Mouse (Mus musculus): ENCODE measurements around the gene Rps6ka2. TPM values are rescaled to one million over a fixed set of nuclear protein-coding genes. Genes with fewer than 3 reads are reported as not detected.

Gene Rps6ka2
- polyA plus RNA-seq, 1 experiment from 2014 or later: 18.7 TPM

DNA sequence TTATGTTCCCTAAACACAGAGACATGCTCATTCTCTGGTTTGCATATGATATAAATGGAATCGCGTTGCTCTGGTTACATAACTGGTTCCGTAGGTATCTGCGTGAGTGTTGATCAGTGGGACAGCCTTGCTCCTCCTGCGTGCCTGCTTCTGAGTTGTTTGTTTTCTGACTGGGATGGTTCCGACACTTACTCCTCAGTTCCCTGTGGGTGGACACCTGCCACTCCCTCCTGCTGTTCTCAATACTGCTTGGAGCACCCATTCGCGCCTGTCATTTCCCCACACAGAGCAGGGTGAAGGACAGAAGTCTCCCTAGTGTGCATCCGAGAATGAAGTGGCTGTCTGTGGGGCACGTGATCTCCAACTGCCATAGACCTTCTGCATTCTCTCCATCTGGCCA, 20.1 kb downstream of the Rps6ka2 start:
- Histone ChIP-seq H3K27me3 (ENCODE audit: insufficient read depth, low read length) (no peaks in the 10 kb centered on the region), H3K9ac (replicated peaks; ENCODE audit: low read length) (no peak overlapping the region), H3K4me1 (ENCODE audit: insufficient read depth, low read length) (0 out of 2 replicates have a peak, but pooled peaks cover 4% of the 10 kb centered on the region), H3K27ac (ENCODE audit: low read length) (no peak overlapping the region), H3K4me2 (replicated peaks; ENCODE audit: low read depth, low read length) (no peak overlapping the region), H3K9me3 (ENCODE audit: low read length) (no peaks in the 10 kb centered on the region), H3K4me3 (ENCODE audit: low read length) (no peak overlapping the region), H3K36me3 (ENCODE audit: insufficient read depth, low read length) (no peaks in the 10 kb centered on the region)
- no peak for ATAC-seq (ENCODE audit: low FRiP score, low TSS enrichment)
- WGBS: 86% methylated on average over 10 of the region's 10 CpGs

DNA sequence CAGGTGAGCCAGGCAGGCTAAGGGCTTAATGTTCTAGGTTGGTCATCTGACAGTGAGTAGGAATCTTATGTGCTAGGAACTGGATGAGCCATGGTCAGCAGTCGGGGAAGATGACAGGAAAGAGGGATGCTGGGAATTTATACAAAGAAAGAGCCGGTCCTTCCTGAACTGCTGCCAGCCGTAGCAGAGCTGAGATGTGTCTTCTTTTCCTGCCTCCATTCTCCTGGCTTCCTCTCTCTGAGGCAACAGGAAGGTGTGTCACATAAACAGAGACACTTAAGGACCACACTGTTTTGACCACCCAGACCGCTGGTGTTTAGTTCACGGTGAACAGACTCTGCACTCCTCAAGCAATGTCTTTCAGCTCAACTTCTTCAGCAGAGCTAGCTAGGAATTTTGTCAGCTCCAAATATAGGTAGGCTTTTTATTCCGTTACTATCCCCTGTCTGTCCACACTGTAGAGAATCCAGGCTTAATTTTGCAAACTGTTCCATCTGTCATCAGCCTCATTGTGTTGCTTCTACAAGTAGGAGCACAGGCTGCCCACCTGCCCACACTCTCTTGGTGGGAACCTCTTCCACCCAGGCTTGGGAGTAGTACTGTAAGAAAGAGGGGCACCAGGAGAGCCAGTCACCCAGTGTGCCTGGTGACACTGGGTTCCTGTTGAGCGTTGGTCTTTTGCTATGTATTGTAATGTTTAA, 24.4 kb downstream of the Rps6ka2 start:
- WGBS: 83% methylated on average over 7 of the region's 7 CpGs
- no peak for ATAC-seq (ENCODE audit: low FRiP score, low TSS enrichment)
- no peaks in the 10 kb centered on the region for H3K9me3 ChIP-seq (ENCODE audit: low read length)
- no peak overlapping the region for H3K9ac ChIP-seq (replicated peaks; ENCODE audit: low read length)
- no peaks in the 10 kb centered on the region for H3K27me3 ChIP-seq (ENCODE audit: insufficient read depth, low read length)
- H3K4me2 ChIP-seq (replicated peaks; ENCODE audit: low read depth, low read length): no peak overlapping the region
- no peak overlapping the region for H3K4me3 ChIP-seq (ENCODE audit: low read length)
- peaks cover 23% of the 10 kb centered on the region for H3K4me1 ChIP-seq (ENCODE audit: insufficient read depth, low read length)
- H3K36me3 ChIP-seq (ENCODE audit: insufficient read depth, low read length): no peaks in the 10 kb centered on the region
- H3K27ac ChIP-seq (ENCODE audit: low read length): no peak overlapping the region

DNA sequence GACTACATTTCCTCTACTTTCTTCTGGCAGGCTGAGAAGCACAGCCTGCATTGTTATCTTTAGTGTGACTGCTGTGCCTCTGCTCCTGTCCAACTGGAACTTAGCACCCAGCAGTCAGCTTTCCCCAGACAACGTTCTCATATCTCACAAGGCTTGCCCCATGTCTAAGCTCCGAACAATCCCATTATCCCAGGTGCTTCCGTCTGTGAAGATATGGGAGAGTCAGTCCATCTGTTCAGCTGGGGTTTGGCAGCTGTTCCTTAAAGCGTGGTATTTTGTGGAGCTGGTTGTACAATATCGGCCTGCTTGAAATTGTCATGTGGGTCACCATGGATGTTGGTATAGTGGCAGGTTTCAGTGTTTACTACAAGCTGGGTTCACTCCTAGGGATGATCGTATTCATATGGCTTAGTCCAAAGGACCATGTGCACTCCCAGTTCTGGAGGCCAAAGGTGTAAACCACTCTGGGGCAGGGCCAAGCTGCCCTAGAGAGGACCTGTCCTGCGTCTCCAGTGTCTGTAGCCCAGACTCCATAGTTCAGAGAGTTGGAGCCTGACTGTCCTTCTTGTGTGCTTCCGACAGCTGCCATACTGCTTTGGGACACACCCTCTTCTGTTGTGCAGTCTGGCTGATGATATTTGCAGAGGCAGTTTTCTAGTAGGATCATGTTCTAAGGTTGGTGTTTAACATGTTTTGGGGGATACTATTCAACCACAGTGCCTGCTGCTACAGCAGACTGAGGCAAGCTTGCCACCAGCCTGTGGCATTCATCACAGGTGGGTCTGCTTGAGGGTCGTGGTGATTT, 27.4 kb downstream of the Rps6ka2 start:
- 52% methylated on average over 9 of the region's 9 CpGs for WGBS
- Histone ChIP-seq H3K9ac (replicated peaks; ENCODE audit: low read length) (no peak overlapping the region), H3K27ac (ENCODE audit: low read length) (no peak overlapping the region; the same call in 1 of the 2 replicates), H3K4me3 (ENCODE audit: low read length) (no peak overlapping the region), H3K36me3 (ENCODE audit: insufficient read depth, low read length) (no peaks in the 10 kb centered on the region), H3K9me3 (ENCODE audit: low read length) (no peaks in the 10 kb centered on the region), H3K4me1 (ENCODE audit: insufficient read depth, low read length) (peaks cover 26% of the 10 kb centered on the region), H3K27me3 (ENCODE audit: insufficient read depth, low read length) (no peaks in the 10 kb centered on the region), H3K4me2 (replicated peaks; ENCODE audit: low read depth, low read length) (no peak overlapping the region)
- ATAC-seq (ENCODE audit: low FRiP score, low TSS enrichment): no peak; the same call in 1 of the 2 replicates

DNA sequence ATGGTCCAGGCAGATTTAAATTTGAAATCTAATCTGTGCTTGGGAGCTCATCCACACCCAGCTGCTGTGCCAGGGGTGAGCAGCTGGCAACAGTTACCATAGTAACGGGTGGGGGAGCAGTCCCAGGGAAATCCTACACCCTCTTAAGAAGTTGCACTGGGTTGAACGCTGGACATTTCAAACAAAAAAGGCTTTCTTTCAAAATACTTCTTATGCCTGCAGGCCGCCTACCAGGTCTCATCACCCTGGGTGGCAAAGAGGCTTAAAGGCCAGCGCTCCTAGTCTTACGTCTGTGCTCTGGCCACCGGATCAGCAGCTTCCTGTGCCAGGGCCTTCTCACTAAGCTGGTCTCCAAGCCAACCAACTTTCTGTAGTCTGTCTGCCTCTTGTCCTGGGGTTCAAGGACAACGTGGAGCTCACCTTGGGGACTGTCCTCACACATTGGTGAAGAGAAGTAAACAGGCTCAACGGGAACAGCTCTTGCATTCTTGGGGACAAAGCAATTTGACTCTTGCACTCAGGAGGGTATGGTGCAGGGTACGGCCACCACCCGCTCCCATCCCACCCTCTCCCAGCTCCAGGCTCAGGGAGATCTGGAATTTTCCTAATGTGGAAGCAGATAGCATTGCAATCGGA, 35.0 kb downstream of the Rps6ka2 start:
- peaks cover 24% of the 10 kb centered on the region for H3K4me1 ChIP-seq (ENCODE audit: insufficient read depth, low read length)
- H3K27ac ChIP-seq (ENCODE audit: low read length): peak overlapping the region; percentile 85
- 41% methylated on average over 11 of the region's 11 CpGs for WGBS
- no peaks in the 10 kb centered on the region for H3K9me3 ChIP-seq (ENCODE audit: low read length)
- peak overlapping the region; percentile 15; the same call in 1 of the 2 replicates for H3K9ac ChIP-seq (replicated peaks; ENCODE audit: low read length)
- no peaks in the 10 kb centered on the region for H3K36me3 ChIP-seq (ENCODE audit: insufficient read depth, low read length)
- peak; percentile 89 for ATAC-seq (ENCODE audit: low FRiP score, low TSS enrichment)
- H3K27me3 ChIP-seq (ENCODE audit: insufficient read depth, low read length): no peaks in the 10 kb centered on the region
- no peak overlapping the region for H3K4me3 ChIP-seq (ENCODE audit: low read length)
- H3K4me2 ChIP-seq (replicated peaks; ENCODE audit: low read depth, low read length): no peak overlapping the region; the same call in 1 of the 2 replicates

DNA sequence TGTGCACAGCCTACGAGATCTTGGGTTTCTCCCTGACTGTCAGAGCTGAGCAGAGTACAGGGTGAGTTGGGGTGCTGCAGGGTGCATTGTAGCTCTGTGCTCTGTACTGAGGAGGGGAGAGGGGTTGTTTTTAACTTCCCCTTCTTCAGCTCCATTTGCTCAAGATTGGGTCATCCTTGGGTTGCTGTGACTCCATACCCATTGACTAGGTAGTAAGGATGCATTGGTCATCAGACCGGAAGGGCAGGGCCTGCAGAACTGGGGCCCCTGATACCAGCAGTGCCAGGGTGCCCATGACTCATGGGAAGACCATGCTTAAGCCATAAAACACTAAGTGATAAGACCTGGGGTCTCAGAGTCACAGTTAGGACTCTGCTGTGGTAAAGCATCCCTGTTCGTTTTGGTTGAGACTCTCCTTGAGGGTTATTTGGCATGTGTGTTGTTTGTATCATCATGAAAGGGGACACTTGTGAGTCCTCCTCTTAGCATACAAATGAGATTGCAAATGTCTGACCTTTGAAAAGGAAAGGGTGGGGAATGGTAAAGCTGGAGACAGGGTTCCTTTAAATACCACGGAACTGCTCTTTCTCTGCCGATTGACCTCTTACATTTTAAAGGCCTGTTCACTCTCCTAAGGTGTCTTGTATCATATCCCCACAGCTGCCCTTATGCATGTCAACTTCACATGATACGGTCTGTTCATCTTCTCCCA, 36.7 kb downstream of the Rps6ka2 start:
- Histone ChIP-seq H3K27ac (ENCODE audit: low read length) (peak overlapping the region; percentile 85), H3K9me3 (ENCODE audit: low read length) (no peaks in the 10 kb centered on the region), H3K4me2 (replicated peaks; ENCODE audit: low read depth, low read length) (no peak overlapping the region), H3K27me3 (ENCODE audit: insufficient read depth, low read length) (no peaks in the 10 kb centered on the region), H3K4me3 (ENCODE audit: low read length) (no peak overlapping the region), H3K9ac (replicated peaks; ENCODE audit: low read length) (no peak overlapping the region), H3K4me1 (ENCODE audit: insufficient read depth, low read length) (peaks cover 21% of the 10 kb centered on the region), H3K36me3 (ENCODE audit: insufficient read depth, low read length) (no peaks in the 10 kb centered on the region)
- 71% methylated on average over 6 of the region's 6 CpGs for WGBS
- ATAC-seq (ENCODE audit: low FRiP score, low TSS enrichment): peak; percentile 28; the same call in 1 of the 2 replicates

DNA sequence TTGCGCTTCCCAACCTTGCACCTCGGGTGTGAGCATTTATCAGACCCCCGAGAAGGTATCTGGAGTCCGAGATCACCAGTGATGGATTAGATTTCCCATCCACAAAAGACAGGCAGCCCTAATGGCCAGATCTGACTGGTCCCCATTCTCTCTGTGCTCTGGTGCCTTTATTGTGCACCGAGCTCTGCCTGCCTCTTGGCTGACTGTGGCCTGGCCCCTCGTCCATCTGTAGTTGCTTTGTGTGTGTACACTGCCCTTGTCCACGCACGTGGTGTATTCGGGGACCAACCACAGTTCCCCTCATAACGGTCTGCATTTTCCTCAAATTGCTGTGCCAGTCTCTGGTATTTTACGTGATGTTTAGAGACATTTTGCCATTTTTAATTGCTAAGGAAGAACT, 40.7 kb downstream of the Rps6ka2 start:
- H3K36me3 ChIP-seq (ENCODE audit: insufficient read depth, low read length): no peaks in the 10 kb centered on the region
- ATAC-seq (ENCODE audit: low FRiP score, low TSS enrichment): no peak
- 68% methylated on average over 11 of the region's 11 CpGs for WGBS
- H3K9ac ChIP-seq (replicated peaks; ENCODE audit: low read length): no peak overlapping the region
- no peak overlapping the region for H3K27ac ChIP-seq (ENCODE audit: low read length)
- H3K9me3 ChIP-seq (ENCODE audit: low read length): no peaks in the 10 kb centered on the region
- no peak overlapping the region for H3K4me2 ChIP-seq (replicated peaks; ENCODE audit: low read depth, low read length)
- H3K27me3 ChIP-seq (ENCODE audit: insufficient read depth, low read length): no peaks in the 10 kb centered on the region
- peaks cover 6% of the 10 kb centered on the region for H3K4me1 ChIP-seq (ENCODE audit: insufficient read depth, low read length)
- H3K4me3 ChIP-seq (ENCODE audit: low read length): no peak overlapping the region

DNA sequence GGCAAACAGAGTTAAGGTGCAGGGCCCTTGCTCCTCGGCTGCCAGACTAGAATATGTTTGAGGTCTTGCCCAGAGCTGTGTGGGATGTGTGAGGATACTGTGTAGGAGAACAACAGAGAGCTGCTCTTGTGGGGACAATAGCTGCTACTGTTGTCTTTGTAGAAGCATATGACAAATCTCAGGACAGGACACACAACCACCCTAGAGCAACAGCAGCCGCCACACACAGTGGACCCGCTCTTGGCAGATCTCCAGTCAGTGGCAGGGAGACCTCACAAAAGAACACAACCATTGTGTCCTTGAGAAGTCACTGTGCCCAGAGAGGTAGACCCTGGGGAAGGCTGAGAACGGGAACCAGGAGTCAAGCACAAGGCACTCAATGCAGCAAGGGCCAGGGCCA, 42.0 kb downstream of the Rps6ka2 start:
- H3K9me3 ChIP-seq (ENCODE audit: low read length): no peaks in the 10 kb centered on the region
- ATAC-seq (ENCODE audit: low FRiP score, low TSS enrichment): no peak
- H3K27ac ChIP-seq (ENCODE audit: low read length): no peak overlapping the region
- no peak overlapping the region for H3K4me2 ChIP-seq (replicated peaks; ENCODE audit: low read depth, low read length)
- WGBS: 67% methylated on average over 4 of the region's 4 CpGs
- no peaks in the 10 kb centered on the region for H3K27me3 ChIP-seq (ENCODE audit: insufficient read depth, low read length)
- H3K4me3 ChIP-seq (ENCODE audit: low read length): no peak overlapping the region
- H3K9ac ChIP-seq (replicated peaks; ENCODE audit: low read length): no peak overlapping the region
- H3K36me3 ChIP-seq (ENCODE audit: insufficient read depth, low read length): no peaks in the 10 kb centered on the region
- no peaks in the 10 kb centered on the region for H3K4me1 ChIP-seq (ENCODE audit: insufficient read depth, low read length)

DNA sequence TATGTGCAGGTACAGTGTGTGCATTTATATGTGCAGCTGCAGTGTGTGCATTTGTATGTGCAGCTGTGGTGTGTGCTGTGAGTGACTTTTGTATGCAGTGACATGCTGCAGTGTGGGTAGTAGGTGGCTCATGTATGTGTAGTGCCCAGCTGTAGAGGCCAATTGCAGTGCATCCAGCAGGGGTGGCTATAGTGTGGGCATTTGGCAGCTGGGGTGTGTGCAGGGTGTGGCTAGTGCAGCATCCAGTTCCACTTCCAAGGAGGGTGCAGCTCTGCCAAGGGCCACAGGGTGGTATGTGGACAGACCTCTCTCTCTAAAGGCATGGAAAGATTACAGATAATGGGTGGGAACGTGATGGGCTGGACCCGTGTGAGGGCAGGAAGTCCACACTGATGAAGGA, 43.3 kb downstream of the Rps6ka2 start:
- no peak overlapping the region for H3K27ac ChIP-seq (ENCODE audit: low read length)
- WGBS: 70% methylated on average over 2 of the region's 2 CpGs
- no peaks in the 10 kb centered on the region; the same call in 1 of the 2 replicates for H3K4me1 ChIP-seq (ENCODE audit: insufficient read depth, low read length)
- H3K9me3 ChIP-seq (ENCODE audit: low read length): no peaks in the 10 kb centered on the region
- 0 out of 2 replicates have a peak, but pooled peaks have one; percentile 40 for ATAC-seq (ENCODE audit: low FRiP score, low TSS enrichment)
- no peaks in the 10 kb centered on the region for H3K27me3 ChIP-seq (ENCODE audit: insufficient read depth, low read length)
- H3K4me3 ChIP-seq (ENCODE audit: low read length): no peak overlapping the region
- no peak overlapping the region for H3K4me2 ChIP-seq (replicated peaks; ENCODE audit: low read depth, low read length)
- no peaks in the 10 kb centered on the region for H3K36me3 ChIP-seq (ENCODE audit: insufficient read depth, low read length)
- no peak overlapping the region for H3K9ac ChIP-seq (replicated peaks; ENCODE audit: low read length)

DNA sequence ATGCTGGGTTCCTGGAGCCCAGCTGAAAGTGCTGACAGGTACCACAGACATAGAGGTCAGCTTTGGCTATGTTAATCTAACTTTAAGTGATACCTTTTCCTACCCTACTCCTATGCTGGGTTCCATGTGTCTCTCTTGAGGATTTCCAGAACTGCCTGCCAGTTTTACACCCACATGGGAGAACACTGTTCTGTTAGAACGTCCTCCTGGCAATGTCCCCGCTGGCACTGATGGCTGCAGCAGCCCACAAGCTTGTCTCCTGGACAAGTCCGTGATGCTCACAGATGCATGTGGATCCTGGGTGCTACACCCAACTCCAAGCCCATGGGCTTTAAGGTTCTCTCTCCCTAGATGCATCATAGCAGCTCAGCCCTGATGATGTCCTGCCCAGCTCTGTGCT, 44.1 kb downstream of the Rps6ka2 start:
- Histone ChIP-seq H3K36me3 (ENCODE audit: insufficient read depth, low read length) (no peaks in the 10 kb centered on the region), H3K4me1 (ENCODE audit: insufficient read depth, low read length) (peaks cover 2% of the 10 kb centered on the region; the same call in 1 of the 2 replicates), H3K27me3 (ENCODE audit: insufficient read depth, low read length) (no peaks in the 10 kb centered on the region), H3K9me3 (ENCODE audit: low read length) (no peaks in the 10 kb centered on the region), H3K9ac (replicated peaks; ENCODE audit: low read length) (no peak overlapping the region), H3K4me3 (ENCODE audit: low read length) (no peak overlapping the region), H3K27ac (ENCODE audit: low read length) (no peak overlapping the region), H3K4me2 (replicated peaks; ENCODE audit: low read depth, low read length) (no peak overlapping the region)
- WGBS: 86% methylated on average over 3 of the region's 3 CpGs
- no peak for ATAC-seq (ENCODE audit: low FRiP score, low TSS enrichment)
